Mouse (Mus musculus) lung, postnatal 0 days (tissue): Measurements from ENCODE around the gene B3gnt6.

Source experiments
- CTCF ChIP-seq: IDR thresholded peaks from 2 replicates; pipeline ENCODE4 v1.5.1; 2016; ENCODE audit warnings: antibody characterized with exemption, mild to moderate bottlenecking
- EP300 ChIP-seq: IDR thresholded peaks from 2 replicates; pipeline ENCODE4 v1.6.1; 2016; ENCODE audit warnings: antibody characterized with exemption, mild to moderate bottlenecking, control low read depth

DNA sequence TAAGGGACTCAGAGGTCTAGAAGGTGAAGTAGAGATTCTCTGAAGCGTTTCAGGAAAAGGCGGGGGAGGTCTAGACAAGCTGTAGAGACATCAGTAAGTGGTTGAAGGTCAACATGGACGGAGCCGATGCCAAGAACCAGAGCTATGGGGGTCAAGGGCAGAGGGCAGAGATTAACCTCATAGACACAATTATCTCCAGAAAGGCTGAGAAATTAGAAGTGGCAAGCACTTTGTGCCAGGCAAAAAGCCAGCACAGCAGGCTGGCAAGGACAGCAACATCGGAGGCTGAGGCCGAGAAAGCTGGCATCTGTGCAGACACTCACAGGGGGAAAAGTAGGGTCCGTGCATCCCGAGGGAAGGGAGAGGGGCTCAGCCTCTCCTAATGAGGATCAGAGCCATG lies 51.5 kb downstream of the B3gnt6 start:
- TF ChIP-seq EP300 (no peak), CTCF (no peak)
